Mouse (Mus musculus) megakaryocyte, embryonic 14.5 days (primary cell): ENCODE measurements at regions not wholly inside any gene's neighbourhood (a gene's known extent, or its start where the extent isn't known, plus 50 kb on each side); places are given as distances from the start of the nearest gene placed in this dataset.

Source experiments
- H3K27me3 ChIP-seq: replicated peaks from 2 replicates; pipeline ENCODE3; 2012; ENCODE audit warnings: inconsistent platforms
- H3K36me3 ChIP-seq: replicated peaks from 2 replicates; pipeline ENCODE3; 2012; ENCODE audit warnings: low read length, inconsistent platforms, mixed read lengths
- H3K4me1 ChIP-seq: 2 replicates; pipeline ENCODE4 v1.6.1; 2012; ENCODE audit warnings: inconsistent platforms
- H3K4me3 ChIP-seq: replicated peaks from 2 replicates; pipeline ENCODE3; 2012; ENCODE audit warnings: moderate library complexity, mild to moderate bottlenecking, inconsistent platforms
- H3K9me3 ChIP-seq: 2 replicates; pipeline ENCODE4 v1.6.1; 2012; ENCODE audit warnings: inconsistent platforms
- FLI1 ChIP-seq: IDR thresholded peaks from 2 replicates; pipeline ENCODE4 v1.6.1; 2012; ENCODE audit warnings: low read length, inconsistent platforms, mixed read lengths
- GATA1 ChIP-seq: IDR thresholded peaks from 3 replicates; pipeline ENCODE4 v1.6.1; 2012; ENCODE audit warnings: mixed read lengths, low read length, inconsistent platforms, borderline replicate concordance

DNA sequence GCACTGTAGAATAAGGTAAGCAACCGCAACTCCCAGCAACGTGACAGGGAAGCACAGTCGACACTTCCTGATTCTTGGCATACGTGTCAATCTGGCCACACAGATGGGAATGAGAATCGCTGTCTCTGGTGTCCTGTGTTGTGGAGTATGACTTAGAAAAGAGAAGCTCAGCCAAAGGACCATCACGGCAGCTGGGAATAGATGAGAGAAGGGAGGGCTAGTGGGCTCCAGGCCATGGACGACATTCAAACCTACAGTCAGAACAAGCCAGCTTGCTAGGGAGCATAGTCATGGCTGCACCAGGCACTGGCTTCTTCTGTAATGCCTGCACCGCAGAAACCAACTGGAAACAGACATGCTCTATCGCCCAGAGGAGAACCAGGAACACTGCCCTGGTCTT, 469.2 kb upstream of the B3galt2 start:
- TF ChIP-seq FLI1 = no peak
- no peak for TF ChIP-seq GATA1
- Histone ChIP-seq H3K27me3 (no peaks in the 10 kb centered on the region), H3K4me1 (no peaks in the 10 kb centered on the region), H3K9me3 (peaks cover 5% of the 10 kb centered on the region; the same call in 1 of the 2 replicates), H3K36me3 (no peaks in the 10 kb centered on the region), H3K4me3 (no peak overlapping the region)

GRCm38 (mm10) chr1:143173836-143174235, 466.6 kb upstream of the B3galt2 start:
- Histone ChIP-seq H3K9me3 (peaks cover 5% of the 10 kb centered on the region; the same call in 1 of the 2 replicates), H3K4me1 (no peaks in the 10 kb centered on the region), H3K36me3 (no peaks in the 10 kb centered on the region), H3K4me3 (no peak overlapping the region), H3K27me3 (no peaks in the 10 kb centered on the region)
- no peak for TF ChIP-seq GATA1
- no peak for TF ChIP-seq FLI1

DNA sequence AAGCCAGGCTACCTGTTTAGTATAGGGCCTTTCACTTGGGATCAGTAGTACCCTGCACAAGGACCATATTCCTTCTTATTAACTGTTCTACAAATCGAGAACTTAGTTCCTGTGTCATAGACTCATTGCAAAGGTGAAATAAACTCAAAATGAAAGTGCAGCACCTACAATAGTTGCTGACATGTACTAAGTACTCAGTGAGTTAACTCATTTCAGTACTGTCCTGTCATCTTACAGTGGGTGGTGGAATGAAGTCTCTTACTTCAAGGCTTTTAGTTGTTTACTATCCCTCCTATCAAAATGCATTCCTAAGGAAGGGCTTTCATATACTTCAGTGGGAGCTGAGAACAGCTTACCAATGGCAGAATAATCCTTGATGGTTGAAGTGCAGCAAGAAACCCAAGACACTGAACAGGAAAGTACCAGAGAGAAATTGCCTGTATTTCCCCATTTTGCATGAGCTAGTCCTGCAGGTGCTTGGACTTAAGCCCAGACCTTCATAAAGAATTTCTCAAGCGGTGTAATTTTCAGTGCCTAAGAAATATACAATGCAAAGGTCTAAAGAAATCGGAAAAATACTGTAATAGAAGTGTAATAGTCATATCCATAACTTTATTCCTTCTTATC, 448.2 kb upstream of the B3galt2 start:
- no peaks in the 10 kb centered on the region for H3K9me3 ChIP-seq
- TF ChIP-seq GATA1 (no peak), FLI1 (no peak)
- no peak overlapping the region for H3K4me3 ChIP-seq
- no peaks in the 10 kb centered on the region for H3K36me3 ChIP-seq
- H3K27me3 ChIP-seq = no peaks in the 10 kb centered on the region
- H3K4me1 ChIP-seq = no peaks in the 10 kb centered on the region

DNA sequence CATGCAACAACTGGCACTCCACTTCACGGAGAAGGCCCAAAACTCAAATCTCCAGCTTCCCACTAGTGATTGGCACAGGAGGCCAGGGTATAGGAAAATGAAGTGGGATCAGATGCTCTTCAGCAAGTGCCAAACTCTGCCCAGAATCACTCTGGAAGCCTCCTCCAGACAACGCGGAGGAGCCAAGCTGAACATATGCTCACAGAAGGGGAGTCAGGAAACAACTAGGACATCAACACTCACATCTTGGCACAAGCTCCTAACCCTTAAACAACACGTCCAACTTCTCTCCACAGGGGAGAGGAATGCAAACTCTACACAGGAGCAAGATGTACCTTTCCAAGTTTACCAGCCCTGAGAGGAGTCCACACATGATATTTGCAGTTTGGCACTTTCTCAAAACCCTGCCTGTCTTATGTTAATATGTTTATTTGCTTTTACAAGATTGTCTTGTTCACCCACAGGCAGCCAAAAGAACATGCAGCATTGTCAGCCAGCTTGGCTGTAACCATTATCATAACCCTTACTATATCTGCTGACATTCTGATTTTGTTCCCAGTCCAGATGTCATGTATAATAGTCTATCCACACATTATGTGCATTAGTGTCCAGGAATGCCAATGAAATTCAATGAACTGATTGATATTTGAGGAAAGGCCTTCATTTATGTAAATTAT, 440.1 kb upstream of the B3galt2 start:
- no peak overlapping the region for H3K4me3 ChIP-seq
- TF ChIP-seq FLI1 (no peak), GATA1 (no peak)
- no peaks in the 10 kb centered on the region for H3K4me1 ChIP-seq
- H3K36me3 ChIP-seq = no peaks in the 10 kb centered on the region
- H3K27me3 ChIP-seq = no peaks in the 10 kb centered on the region
- H3K9me3 ChIP-seq = no peaks in the 10 kb centered on the region

DNA sequence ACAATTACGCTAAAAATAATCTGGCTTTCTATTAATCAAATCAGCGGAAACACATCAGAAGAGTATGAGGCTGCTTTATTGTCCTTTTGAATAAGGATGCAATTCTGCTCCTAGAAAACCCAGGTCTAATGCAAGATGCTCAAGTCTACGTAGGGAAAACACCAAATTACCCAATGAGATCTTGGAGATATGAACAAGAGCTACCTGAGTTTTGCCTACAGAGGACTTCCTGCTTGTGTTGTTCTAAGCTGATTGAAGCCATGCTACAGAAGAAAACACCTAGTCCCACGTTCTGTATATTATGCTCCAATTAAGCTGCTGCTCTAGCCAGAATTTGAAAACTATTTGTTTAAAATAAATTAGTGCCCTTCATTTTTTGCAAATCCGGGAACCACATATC, 439.5 kb upstream of the B3galt2 start:
- Histone ChIP-seq H3K36me3 (no peaks in the 10 kb centered on the region), H3K4me3 (no peak overlapping the region), H3K4me1 (no peaks in the 10 kb centered on the region), H3K9me3 (no peaks in the 10 kb centered on the region), H3K27me3 (no peaks in the 10 kb centered on the region)
- TF ChIP-seq GATA1 (no peak), FLI1 (no peak)

- no peak overlapping the region for H3K4me3 ChIP-seq
- H3K4me1 ChIP-seq = no peaks in the 10 kb centered on the region
- no peaks in the 10 kb centered on the region for H3K36me3 ChIP-seq
- H3K9me3 ChIP-seq = no peaks in the 10 kb centered on the region
- TF ChIP-seq FLI1 (no peak), GATA1 (no peak)
- H3K27me3 ChIP-seq = no peaks in the 10 kb centered on the region
Measured at GRCm38 (mm10) chr1:143202182-143202581, 438.3 kb upstream of the B3galt2 start.

DNA sequence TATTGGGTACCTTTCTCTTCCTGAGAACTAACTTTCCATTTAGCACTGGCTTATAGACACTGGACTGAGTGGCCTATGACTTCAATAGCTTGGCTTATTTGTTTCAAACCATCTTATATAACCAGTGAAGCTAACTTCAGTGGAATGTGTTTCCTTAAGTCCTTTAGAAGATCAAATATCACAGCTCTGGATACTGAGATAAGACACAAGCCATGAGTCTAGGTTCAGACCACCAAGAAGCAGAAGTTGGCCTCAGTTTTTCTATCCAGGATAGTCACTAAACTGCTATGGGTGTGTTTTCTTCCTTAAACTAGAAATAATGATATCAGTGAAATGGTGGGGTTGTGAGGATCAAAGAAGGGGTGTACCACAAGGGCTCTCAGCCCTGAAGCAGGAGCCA, 436.4 kb upstream of the B3galt2 start:
- Histone ChIP-seq H3K9me3 (no peaks in the 10 kb centered on the region), H3K4me3 (no peak overlapping the region), H3K36me3 (no peaks in the 10 kb centered on the region), H3K4me1 (no peaks in the 10 kb centered on the region), H3K27me3 (no peaks in the 10 kb centered on the region)
- TF ChIP-seq GATA1 (no peak), FLI1 (no peak)

- Histone ChIP-seq H3K4me1 (no peaks in the 10 kb centered on the region), H3K36me3 (no peaks in the 10 kb centered on the region), H3K27me3 (no peaks in the 10 kb centered on the region), H3K4me3 (no peak overlapping the region), H3K9me3 (no peaks in the 10 kb centered on the region)
- no peak for TF ChIP-seq FLI1
- no peak for TF ChIP-seq GATA1
Measured at GRCm38 (mm10) chr1:143206995-143207394, 433.5 kb upstream of the B3galt2 start.

DNA sequence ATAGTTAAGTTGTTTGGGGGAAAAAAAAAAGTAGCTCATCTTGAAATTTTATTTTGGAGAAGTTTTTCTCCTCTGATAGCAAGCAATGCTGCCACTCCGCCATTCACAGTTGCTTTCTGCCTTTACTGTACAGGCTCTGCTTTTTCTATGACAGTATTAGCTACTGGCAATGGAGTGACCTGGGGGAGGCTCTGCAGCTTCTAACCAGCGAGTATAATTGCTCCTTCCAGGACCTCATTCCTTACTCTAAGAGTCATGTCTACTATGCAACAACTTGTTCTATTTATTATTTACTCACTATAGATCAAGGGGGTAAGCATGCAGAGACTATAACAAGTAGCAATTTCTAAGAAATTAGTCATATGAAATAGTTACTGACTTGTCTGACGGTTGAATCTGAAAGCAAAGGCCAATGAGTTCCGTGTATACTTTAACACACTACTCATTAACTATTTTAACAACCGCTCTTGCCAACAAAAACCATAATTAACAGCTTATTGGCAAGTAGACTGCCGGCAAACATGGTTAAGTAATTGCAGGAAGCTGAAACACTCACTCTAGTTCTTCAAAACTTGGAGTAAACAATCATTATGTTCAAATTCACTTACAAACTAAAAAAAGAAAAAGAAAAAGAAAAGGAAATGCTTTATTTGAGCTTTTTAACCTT, 432.9 kb upstream of the B3galt2 start:
- Histone ChIP-seq H3K4me1 (no peaks in the 10 kb centered on the region), H3K4me3 (no peak overlapping the region), H3K36me3 (no peaks in the 10 kb centered on the region), H3K9me3 (no peaks in the 10 kb centered on the region), H3K27me3 (no peaks in the 10 kb centered on the region)
- TF ChIP-seq FLI1 = no peak
- TF ChIP-seq GATA1 = no peak

DNA sequence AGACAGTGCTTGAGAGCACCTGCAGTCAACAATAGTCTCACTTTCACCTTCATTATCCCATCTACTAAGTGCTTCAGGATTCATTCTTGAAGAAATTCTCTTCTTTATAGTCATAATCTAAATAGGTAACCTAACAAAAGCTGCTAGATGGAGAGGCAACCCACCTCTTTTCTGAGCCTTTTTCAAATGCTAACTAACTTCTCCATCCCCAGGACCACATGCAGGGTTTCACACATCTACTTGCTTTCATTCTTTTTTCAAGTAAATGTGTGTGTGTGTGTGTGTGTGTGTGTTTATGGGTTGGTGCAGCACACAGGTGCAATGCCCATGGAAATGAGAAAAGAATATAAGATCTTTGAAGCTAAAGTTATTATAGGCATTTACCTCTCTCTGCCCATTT, 423.1 kb upstream of the B3galt2 start:
- no peaks in the 10 kb centered on the region for H3K36me3 ChIP-seq
- TF ChIP-seq FLI1 = no peak
- no peak for TF ChIP-seq GATA1
- no peaks in the 10 kb centered on the region for H3K4me1 ChIP-seq
- 0 out of 2 replicates have a peak, but pooled peaks cover 3% of the 10 kb centered on the region for H3K9me3 ChIP-seq
- H3K4me3 ChIP-seq = no peak overlapping the region
- no peaks in the 10 kb centered on the region for H3K27me3 ChIP-seq

GRCm38 (mm10) chr1:143231969-143232368, 408.5 kb upstream of the B3galt2 start:
- no peaks in the 10 kb centered on the region for H3K4me1 ChIP-seq
- no peaks in the 10 kb centered on the region for H3K27me3 ChIP-seq
- H3K9me3 ChIP-seq = peaks cover 11% of the 10 kb centered on the region; the same call in 1 of the 2 replicates
- no peaks in the 10 kb centered on the region for H3K36me3 ChIP-seq
- no peak overlapping the region for H3K4me3 ChIP-seq
- no peak for TF ChIP-seq FLI1
- no peak for TF ChIP-seq GATA1
